Mouse (Mus musculus) heart, adult 2 months (tissue): ENCODE results near the gene Pex26.

ENCODE experiments used
- CTCF ChIP-seq: fragments of 200-600 bp; IDR thresholded peaks from 2 replicates; pipeline ENCODE4 v1.8.1; 2022; ENCODE audit warnings: antibody characterized with exemption, mild to moderate bottlenecking, moderate library complexity
- EP300 ChIP-seq: fragments of 200-500 bp; IDR thresholded peaks from 2 replicates; pipeline ENCODE4 v1.6.1; 2011; ENCODE audit warnings: low read depth, low read length, control low read depth; ENCODE audit not compliant: insufficient read depth
- POLR2A ChIP-seq: fragments of 200-500 bp; IDR thresholded peaks from 2 replicates; pipeline ENCODE4 v1.6.1; 2011; ENCODE audit warnings: mild to moderate bottlenecking, low read depth, low read length, control low read depth; ENCODE audit not compliant: insufficient read depth

GRCm38 (mm10) chr6:121218002-121218401 lies 34.5 kb downstream of the Pex26 start:
- TF ChIP-seq EP300 (no peak), CTCF (no peak), POLR2A (no peak)
